Mouse (Mus musculus) c-Kit-positive CD71-positive TER-119-positive erythroid progenitor cells, embryonic 14.5 days (primary cell): ENCODE results near the gene Washc4.
A peak's percentile ranks its signal among the peaks of the same experiment; 100 is the strongest.
"Not testable (repeated sequence)": the region's sequence is repeated elsewhere in the genome, so short reads cannot be mapped to it uniquely, and the experiment has no call there.

ENCODE experiments used
- DNase-seq: peaks from one replicate; pipeline ENCODE4 v3.0.0-alpha.2; 2013; ENCODE audit warnings: low spot score

The Washc4 gene

DNA sequence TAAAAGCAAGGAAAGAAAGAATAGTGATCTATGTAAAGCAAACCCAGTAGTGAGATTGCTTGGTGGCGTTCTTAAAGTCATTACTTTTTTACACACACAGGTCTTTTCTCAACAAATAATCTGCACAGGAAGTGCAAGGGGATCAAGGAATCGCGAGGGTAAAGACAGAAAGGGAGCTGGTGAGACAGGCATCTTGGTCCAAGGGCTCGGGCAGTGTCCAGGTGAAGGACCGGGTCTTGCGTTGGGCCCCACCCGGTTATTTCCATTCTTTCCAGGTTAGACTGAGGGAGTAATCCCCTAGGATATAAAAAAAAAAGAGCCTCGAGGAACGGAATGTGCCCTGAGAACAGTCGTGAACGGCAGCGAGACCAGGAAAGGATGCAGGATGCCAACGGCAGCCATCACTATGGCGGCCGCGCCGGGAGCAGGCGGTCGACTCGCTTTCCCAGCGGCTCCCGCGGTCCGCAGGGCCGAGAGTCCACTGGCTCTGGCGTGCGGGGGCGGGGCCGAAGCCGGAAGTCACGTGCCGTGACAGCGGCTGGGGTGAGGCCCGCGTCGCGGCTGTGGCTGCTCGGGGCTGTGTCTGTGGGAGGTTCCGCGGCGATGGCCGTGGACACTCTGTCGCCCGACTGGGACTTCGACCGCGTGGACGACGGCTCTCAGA lies at the start of gene Washc4:
TSS of gene Washc4 (plus strand) at position 314 of the 664 bp plus-strand sequence.
- peak; percentile 83 for DNase-seq

GRCm38 (mm10) chr10:83497321-83497720 lies 46.2 kb upstream of the Washc4 start:
- no peak for DNase-seq

DNA sequence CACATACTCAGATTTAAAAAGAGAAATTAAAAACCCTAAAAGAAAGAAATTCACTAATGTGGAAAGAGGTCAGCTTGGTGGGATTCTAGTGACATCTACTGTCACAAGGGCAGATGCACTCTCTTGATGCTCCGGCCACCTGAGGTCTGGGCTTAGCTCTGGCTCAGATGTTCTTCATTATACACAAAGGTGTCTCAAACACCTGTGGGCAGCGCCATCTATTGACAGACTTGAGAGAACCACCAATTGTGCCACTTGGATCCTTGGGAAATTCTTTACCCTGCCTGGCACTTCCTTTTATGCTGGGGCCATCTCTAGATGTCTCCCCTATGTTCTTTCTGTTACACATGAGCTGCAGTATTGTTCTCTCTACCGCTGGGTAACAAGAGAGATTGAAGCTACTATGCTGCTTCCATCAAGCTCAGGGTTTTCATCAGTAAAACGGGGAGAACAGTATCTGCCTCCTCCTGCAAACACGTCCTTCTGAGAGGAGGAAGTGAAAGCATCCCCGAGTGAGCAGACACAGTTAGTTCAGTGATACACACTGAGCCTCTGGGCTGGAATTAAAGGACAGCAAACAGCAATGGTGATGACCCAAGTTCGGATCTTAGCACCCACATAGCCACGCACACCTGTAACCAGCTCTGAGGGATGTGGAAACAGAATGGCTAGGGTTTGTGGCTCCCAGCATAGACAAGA lies 34.4 kb upstream of the Washc4 start:
- no peak for DNase-seq

- no peak for DNase-seq
Measured at GRCm38 (mm10) chr10:83511304-83511703, 32.2 kb upstream of the Washc4 start.

- DNase-seq, result no peak
Measured at GRCm38 (mm10) chr10:83513736-83514135, 29.8 kb upstream of the Washc4 start.

- DNase-seq, result no peak
Measured at GRCm38 (mm10) chr10:83520990-83521389, 22.6 kb upstream of the Washc4 start.

DNA sequence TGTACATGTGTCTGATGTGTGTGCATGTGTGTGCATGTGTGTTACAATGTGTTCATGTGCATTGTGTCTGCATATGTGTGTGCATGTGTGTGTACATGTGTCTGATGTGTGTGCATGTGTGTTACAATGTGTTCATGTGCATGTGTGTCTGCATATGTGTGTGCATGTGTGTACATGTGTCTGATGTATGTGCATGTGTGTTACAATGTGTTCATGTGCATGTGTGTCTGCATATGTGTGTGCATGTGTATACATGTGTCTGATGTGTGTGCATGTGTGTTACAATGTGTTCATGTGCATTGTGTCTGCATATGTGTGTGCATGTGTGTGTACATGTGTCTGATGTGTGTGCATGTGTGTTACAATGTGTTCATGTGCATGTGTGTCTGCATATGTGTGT lies 19.3 kb upstream of the Washc4 start:
- DNase-seq, result not testable (repeated sequence)

DNA sequence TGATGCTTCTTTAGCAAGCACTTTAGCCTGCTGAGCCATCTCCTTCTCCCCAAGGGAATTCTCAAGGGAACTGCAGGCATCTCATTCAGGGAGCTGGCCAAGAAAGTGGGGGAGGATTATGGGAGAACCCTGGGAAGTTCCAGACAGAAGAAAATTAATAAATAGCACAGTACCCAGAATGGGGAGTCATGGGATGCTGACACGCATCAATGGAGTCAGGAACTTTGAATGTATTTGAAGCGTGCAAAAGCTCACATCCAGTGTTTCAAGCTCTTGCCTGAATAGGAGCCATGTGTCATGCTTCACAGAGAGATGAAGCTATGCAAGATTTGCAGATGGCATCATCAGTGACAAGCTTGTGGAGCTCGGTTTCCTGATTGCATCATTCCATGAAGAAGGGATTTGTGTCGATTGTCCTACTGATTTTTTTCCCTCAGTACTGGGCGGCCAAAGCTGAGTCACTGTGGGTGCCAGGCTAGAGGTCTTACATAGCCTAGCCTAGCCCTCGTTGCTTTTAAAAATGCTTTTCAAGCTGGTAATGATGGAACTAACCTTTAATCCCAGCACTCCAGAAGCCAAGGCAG lies 13.1 kb upstream of the Washc4 start:
- no peak for DNase-seq

DNA sequence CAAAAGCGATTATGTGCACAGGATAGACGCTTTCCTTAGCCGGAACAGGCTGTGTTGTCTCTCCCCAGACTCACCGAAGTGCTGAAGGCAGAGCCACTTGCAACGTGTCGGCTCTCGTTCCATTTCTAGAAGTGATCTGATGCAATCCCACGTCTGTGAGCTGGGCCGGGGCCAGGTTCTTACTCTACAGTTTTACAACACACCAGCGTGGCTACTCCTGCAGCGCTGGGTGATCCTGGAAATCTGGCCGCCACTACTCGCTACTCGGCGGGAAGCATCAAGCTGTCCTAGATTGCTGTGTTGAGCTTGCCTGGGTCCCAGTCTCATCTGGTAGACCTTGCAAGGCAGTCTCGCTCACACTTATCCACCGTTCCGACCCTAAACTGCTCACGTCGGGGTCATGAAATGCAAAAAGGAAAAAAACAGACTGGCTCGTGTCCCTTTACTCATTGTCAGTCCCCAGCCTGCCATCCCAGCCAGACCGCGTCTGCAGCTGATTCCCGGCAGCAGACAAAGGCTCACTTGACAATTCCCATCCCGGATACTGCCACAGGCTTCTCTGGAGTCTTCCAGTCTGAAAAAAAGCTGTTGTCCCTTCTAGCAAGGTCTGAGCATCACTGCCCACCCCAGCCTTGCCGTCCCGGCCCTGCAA lies 10.2 kb upstream of the Washc4 start:
- no peak for DNase-seq

GRCm38 (mm10) chr10:83533910-83534283 lies 9.7 kb upstream of the Washc4 start, which contains the start of gene Aldh1l2:
Aldh1l2 (minus strand) TSS chr10:83534140.
- no peak for DNase-seq

DNA sequence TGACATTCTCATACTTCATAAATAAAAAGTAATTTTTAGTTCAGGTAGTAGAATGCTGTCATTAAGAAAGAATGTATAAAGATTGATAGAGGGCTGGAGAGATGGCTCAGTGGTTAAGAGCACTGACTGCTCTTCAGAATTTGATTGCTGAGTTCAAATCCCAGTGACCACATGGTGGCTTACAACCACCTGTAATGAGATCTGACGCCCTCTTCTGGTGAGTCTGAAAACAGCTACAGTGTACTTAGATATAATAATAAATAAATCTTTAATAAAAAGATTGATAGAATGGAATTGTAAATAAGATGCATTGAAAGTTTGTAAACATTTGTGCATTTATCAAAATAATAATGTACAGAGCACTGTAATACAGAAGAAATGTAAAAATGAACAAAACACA lies 7.1 kb upstream of the Washc4 start:
- no peak for DNase-seq

GRCm38 (mm10) chr10:83539311-83539980 lies 4.1 kb upstream of the Washc4 start:
- DNase-seq, result no peak

DNA sequence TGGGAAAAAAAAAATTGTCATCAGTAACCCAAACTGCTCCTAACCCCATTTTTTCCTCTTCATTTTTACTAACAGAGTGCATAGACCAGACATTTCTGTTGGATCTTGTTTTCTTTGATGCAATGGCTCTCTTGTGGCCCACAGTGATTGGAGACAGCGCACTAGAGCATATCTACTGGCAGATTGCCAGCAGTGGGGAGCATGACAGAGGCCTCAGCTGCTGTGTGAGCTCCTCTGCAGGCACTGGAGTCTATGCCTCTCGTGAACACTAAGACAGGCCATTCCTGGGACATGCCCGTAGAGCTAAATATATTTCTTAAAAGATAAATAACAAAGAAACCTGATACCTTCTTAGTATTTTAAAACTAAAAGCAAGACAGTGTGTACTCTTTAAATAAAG lies 3.5 kb upstream of the Washc4 start:
- DNase-seq, result no peak

- no peak for DNase-seq
Measured at GRCm38 (mm10) chr10:83542241-83542640, 1.3 kb upstream of the Washc4 start.

- peak; percentile 30 for DNase-seq
Measured at GRCm38 (mm10) chr10:83544103-83544479, 539 bp downstream of the Washc4 start.

DNA sequence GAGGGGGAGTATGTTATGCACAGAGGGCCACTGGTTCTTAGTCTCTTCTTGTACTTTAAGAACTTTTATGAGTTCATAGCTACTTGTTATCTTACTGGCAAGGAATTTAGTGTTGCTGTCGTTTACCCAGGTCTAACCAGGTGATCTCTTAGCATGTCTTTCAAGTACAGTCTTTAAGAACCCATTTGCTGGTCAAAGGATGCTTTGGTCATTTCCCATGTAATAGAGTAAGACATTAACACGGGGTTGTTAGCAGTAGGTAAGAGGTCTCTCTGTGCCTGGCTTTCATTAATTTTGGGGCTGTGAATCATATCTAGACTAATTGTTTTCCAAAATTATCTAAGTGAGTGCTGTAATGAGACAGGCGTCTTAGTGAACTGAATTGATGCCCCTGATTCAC lies 1.8 kb downstream of the Washc4 start:
- no peak for DNase-seq

GRCm38 (mm10) chr10:83563005-83563404 lies 19.5 kb downstream of the Washc4 start:
- no peak for DNase-seq

DNA sequence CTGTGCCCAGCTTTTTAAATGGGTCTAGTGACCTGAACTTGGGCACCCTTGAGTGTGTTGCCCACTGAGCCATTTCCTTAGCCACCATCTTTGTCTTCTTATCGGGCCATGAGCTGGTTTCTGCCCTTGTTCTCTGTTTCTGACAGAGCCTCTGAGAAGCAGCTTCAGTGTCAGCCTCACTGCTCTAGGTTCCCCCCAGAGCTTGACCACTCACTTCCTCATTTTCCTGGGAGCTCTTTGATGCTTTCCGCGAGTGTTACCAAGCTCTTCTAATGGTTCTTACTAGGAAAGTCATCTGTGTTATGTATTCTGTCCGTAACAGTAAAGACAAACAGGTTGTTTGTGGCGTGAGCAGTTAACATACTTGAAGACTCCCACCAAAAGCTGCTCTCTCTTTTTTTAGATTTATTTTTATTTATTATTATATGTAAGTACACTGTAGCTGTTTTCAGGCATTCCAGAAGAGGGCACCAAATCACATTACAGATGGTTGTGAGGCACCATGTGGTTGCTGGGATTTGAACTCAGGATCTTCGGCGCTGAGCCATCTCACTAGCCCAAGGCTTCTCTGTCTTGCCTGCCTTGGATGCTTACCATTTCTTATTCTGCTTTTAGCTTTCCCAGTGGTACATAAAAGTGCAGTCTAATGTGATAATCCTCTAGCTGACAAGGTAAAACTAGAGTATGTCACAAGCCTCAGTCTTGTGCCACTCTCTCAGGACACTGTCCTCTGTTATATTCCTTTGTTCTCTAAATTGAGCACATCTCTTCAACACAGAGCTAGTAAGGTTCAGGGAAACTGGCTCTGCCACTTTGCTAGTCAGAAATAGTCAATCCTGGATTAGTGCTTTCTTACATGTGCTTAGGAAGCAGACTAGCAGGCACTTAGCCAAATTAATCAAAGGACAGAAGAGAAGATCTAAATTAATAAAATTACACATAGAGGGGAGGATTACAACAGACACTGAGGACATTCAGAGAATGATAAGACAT lies 22.2 kb downstream of the Washc4 start:
- no peak for DNase-seq

- no peak for DNase-seq
Measured at GRCm38 (mm10) chr10:83590801-83591200, 47.2 kb downstream of the Washc4 start.

- no peak for DNase-seq
Measured at GRCm38 (mm10) chr10:83592616-83593015, 49.1 kb downstream of the Washc4 start.

DNA sequence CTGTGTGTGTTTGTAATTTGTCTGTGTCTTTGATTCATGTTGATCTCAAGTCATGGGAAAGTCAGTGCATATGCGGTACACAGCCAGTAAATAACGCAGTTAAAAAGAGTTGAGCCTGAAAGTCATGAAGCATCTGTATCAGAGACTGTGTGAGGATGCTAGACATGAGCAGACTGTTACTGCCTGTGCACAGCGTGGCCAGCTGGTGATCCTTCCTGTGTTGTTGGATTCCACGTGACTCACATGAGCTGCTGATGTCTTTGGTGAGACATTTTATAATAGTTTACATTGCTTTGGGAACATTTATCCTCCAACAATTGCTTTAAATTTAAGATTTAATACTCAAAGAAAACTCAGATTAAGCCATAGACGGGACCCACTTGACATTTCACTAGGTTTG lies 51.0 kb downstream of the Washc4 start:
- DNase-seq, result no peak
